Mouse (Mus musculus): ENCODE results near the gene Mcub.

- no peak for TF ChIP-seq CTCF (IDR thresholded peaks at IDR 0.05; ENCODE audit: borderline replicate concordance, extremely low read depth, insufficient read depth, insufficient read length)
- no peak for TF ChIP-seq POLR2A (IDR thresholded peaks at IDR 0.05; ENCODE audit: borderline replicate concordance, extremely low read depth, insufficient read depth, insufficient read length, poor library complexity, severe bottlenecking)
Observed at GRCm38 (mm10) chr3:129896591-129896990, 73.4 kb downstream of the Mcub start.
